24 mouse cellular contexts compared by ENCODE assay signal in the genomic region with DNA sequence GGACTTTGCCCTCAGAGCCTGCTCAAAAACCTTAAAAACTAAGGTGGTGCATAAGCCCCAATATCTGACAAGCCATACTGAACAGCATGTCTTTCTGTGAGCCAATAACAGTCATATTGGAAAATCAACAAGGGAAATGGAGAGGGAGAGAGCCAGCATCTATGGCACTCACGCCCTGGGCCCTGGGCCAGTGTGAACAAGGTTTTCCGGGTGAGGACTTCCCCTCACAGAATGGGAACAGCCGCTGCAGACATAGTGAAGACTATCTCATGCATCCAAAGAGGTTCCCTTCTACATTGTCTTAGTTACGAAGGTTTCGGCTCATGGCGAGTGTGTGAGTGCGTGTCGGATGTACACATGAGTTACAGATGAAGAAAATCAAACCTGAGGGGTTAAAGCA.
DNase-seq lines count a peak whose midpoint lies in the region; ATAC-seq and TF ChIP-seq lines count a peak whose summit lies in the region.
"Had no signal": no experiment of that assay in that cellular context is flagged by ENCODE, and none has a peak within 500 bp of the region (broad histone marks: within the 10 kb centered on the region; RNA-seq: fewer than 3 reads in every experiment).

No protein-coding gene starts in this region.

- TF ChIP-seq CTCF in heart, adult 2 months (IDR thresholded peaks at IDR 0.05) = no peak
- no peak for TF ChIP-seq CTCF in heart, postnatal 0 days (IDR thresholded peaks at IDR 0.05; ENCODE audit: low read depth)

- peak; percentile 75; the same call in 1 of the 2 replicates for TF ChIP-seq EP300 in heart, adult 2 months (IDR thresholded peaks at IDR 0.05; ENCODE audit: insufficient read depth, low read depth, low read length)
- no peak for TF ChIP-seq EP300 in heart, postnatal 0 days (IDR thresholded peaks at IDR 0.05; ENCODE audit: low read depth)

- H3K4me1 ChIP-seq in heart, adult 2 months (ENCODE audit: control insufficient read depth, insufficient read depth, low read length) = peaks cover 26% of the 10 kb centered on the region
- H3K4me1 ChIP-seq in heart, embryonic 12.5 days (replicated peaks) = peaks cover 33% of the 10 kb centered on the region
- H3K4me1 ChIP-seq in heart, postnatal 0 days (ENCODE audit: control insufficient read depth, insufficient read depth) = peaks cover 33% of the 10 kb centered on the region
- peaks cover 22% of the 10 kb centered on the region for H3K4me1 ChIP-seq in intestine, embryonic 16.5 days (ENCODE audit: control insufficient read depth, insufficient read depth, low read length)

- ATAC-seq in heart, embryonic 12.5 days (ENCODE audit: insufficient number of reproducible peaks, low FRiP score) = no peak
- ATAC-seq in heart, postnatal 0 days (ENCODE audit: insufficient read depth, low read depth) = no peak
- no peak for ATAC-seq in intestine, embryonic 16.5 days
- ATAC-seq: forebrain, embryonic 13.5 days; midbrain, embryonic 13.5 days had no signal

- peak overlapping the region; percentile 90 for H3K27ac ChIP-seq in heart, adult 2 months
- no peak overlapping the region for H3K27ac ChIP-seq in heart, embryonic 12.5 days (ENCODE audit: poor library complexity, severe bottlenecking)
- H3K27ac ChIP-seq in heart, postnatal 0 days (ENCODE audit: low read depth) = 0 out of 2 replicates have a peak overlapping the region, but pooled peaks have one; percentile 3
- H3K27ac ChIP-seq in intestine, embryonic 16.5 days (ENCODE audit: low read length) = no peak overlapping the region
- H3K27ac ChIP-seq: embryonic facial prominence, embryonic 13.5 days; forebrain, embryonic 13.5 days; hindbrain, embryonic 13.5 days; left cerebral cortex, adult 2 months; lung, embryonic 15.5 days; midbrain, embryonic 13.5 days had no signal

- H3K4me3 ChIP-seq in heart, adult 2 months = no peak overlapping the region
- H3K4me3 ChIP-seq in heart, embryonic 12.5 days = no peak overlapping the region
- no peak overlapping the region for H3K4me3 ChIP-seq in heart, postnatal 0 days (ENCODE audit: low read depth, low read length)
- H3K4me3 ChIP-seq in intestine, embryonic 16.5 days (ENCODE audit: low read length) = no peak overlapping the region
- H3K4me3 ChIP-seq: embryonic facial prominence, embryonic 13.5 days; erythroblast, embryonic 14.5 days; forebrain, embryonic 13.5 days; hindbrain, embryonic 13.5 days; left cerebral cortex, adult 2 months; liver, embryonic 13.5 days; lung, embryonic 15.5 days; megakaryocyte, embryonic 14.5 days; midbrain, embryonic 13.5 days had no signal

- peak; percentile 64 to 75 for DNase-seq in heart, adult 2 months
- peak; percentile 68 for DNase-seq in heart, adult 8-10 months (ENCODE audit: low spot score)
- DNase-seq in heart, postnatal 0 days (ENCODE audit: low spot score) = no peak
- DNase-seq in lung, postnatal 10 days = peak; percentile 74
- no peak for DNase-seq in layer of hippocampus, adult 9-11 months
- no peak for DNase-seq in cerebellum, adult 8-10 months
- DNase-seq: adrenal gland, adult 8-10 months; cerebellum, adult 2 months; cerebellum, postnatal 36 days; embryo, embryonic 11 days; kidney, adult 18-20 months; kidney, postnatal 4 days; liver, embryonic 13.5 days; thymus, adult 2 months had no signal

- no peaks in the 10 kb centered on the region for H3K79me2 ChIP-seq in heart, adult 2 months (replicated peaks; ENCODE audit: control insufficient read depth, insufficient read depth, low read length)

- no peaks in the 10 kb centered on the region for H3K9me3 ChIP-seq in heart, embryonic 12.5 days (replicated peaks)
- no peaks in the 10 kb centered on the region for H3K9me3 ChIP-seq in heart, postnatal 0 days (replicated peaks; ENCODE audit: control insufficient read depth, low read length)
- H3K9me3 ChIP-seq in intestine, embryonic 16.5 days (ENCODE audit: control insufficient read depth, low read length) = no peaks in the 10 kb centered on the region
- H3K9me3 ChIP-seq: embryonic facial prominence, embryonic 13.5 days; forebrain, embryonic 13.5 days; hindbrain, embryonic 13.5 days; liver, embryonic 13.5 days; lung, embryonic 15.5 days; megakaryocyte, embryonic 14.5 days; midbrain, embryonic 13.5 days had no signal

- 0 out of 2 replicates have a peak, but pooled peaks have one; percentile 26 for TF ChIP-seq POLR2A in heart, adult 2 months (IDR thresholded peaks at IDR 0.05; ENCODE audit: insufficient read depth, low read depth, low read length)

- no peak overlapping the region for H3K4me2 ChIP-seq in heart, embryonic 12.5 days
- H3K4me2 ChIP-seq in heart, postnatal 0 days (ENCODE audit: low read depth, low read length) = no peak overlapping the region
- H3K4me2 ChIP-seq in intestine, embryonic 16.5 days (ENCODE audit: low read depth, low read length) = no peak overlapping the region
- H3K4me2 ChIP-seq: embryonic facial prominence, embryonic 13.5 days; forebrain, embryonic 13.5 days; hindbrain, embryonic 13.5 days; liver, embryonic 13.5 days; lung, embryonic 15.5 days; midbrain, embryonic 13.5 days had no signal

- H3K36me3 ChIP-seq in heart, adult 2 months (ENCODE audit: control insufficient read depth, insufficient read depth, low read length) = peaks cover 2% of the 10 kb centered on the region
- no peaks in the 10 kb centered on the region for H3K36me3 ChIP-seq in heart, embryonic 12.5 days
- H3K36me3 ChIP-seq in heart, postnatal 0 days (replicated peaks; ENCODE audit: control insufficient read depth, insufficient read depth, low read length) = no peaks in the 10 kb centered on the region
- no peaks in the 10 kb centered on the region for H3K36me3 ChIP-seq in intestine, embryonic 16.5 days (ENCODE audit: control insufficient read depth, insufficient read depth, low read length)
- H3K36me3 ChIP-seq: embryonic facial prominence, embryonic 13.5 days; hindbrain, embryonic 13.5 days; liver, embryonic 13.5 days; lung, embryonic 15.5 days; midbrain, embryonic 13.5 days had no signal

- intact Hi-C loops in heart, adult 2 months (cut with DNase I) = no loop called here

- no peak overlapping the region for H3K9ac ChIP-seq in heart, adult 2 months (ENCODE audit: low read depth, low read length)
- no peak overlapping the region for H3K9ac ChIP-seq in heart, embryonic 12.5 days
- H3K9ac ChIP-seq in heart, postnatal 0 days (replicated peaks; ENCODE audit: low read depth, low read length) = no peak overlapping the region
- no peak overlapping the region for H3K9ac ChIP-seq in intestine, embryonic 16.5 days (ENCODE audit: low read depth, low read length)
- H3K9ac ChIP-seq: embryonic facial prominence, embryonic 13.5 days; forebrain, embryonic 13.5 days; hindbrain, embryonic 13.5 days; lung, embryonic 15.5 days; midbrain, embryonic 13.5 days had no signal

- H3K27me3 ChIP-seq in heart, adult 2 months (ENCODE audit: control insufficient read depth, insufficient read depth, low read length) = no peaks in the 10 kb centered on the region
- H3K27me3 ChIP-seq in heart, embryonic 12.5 days (replicated peaks) = no peaks in the 10 kb centered on the region
- H3K27me3 ChIP-seq in heart, postnatal 0 days (ENCODE audit: control insufficient read depth, insufficient read depth, low read length) = no peaks in the 10 kb centered on the region
- H3K27me3 ChIP-seq in intestine, embryonic 16.5 days (replicated peaks; ENCODE audit: control insufficient read depth, insufficient read depth, low read length) = no peaks in the 10 kb centered on the region
- H3K27me3 ChIP-seq: embryonic facial prominence, embryonic 13.5 days; forebrain, embryonic 13.5 days; liver, embryonic 13.5 days; lung, embryonic 15.5 days had no signal

- 39% methylated on average over 8 of the region's 8 CpGs for WGBS in heart, adult 2 months
- WGBS in heart, embryonic 12.5 days = 81% methylated on average over 8 of the region's 8 CpGs
- 71% methylated on average over 8 of the region's 8 CpGs for WGBS in heart, postnatal 0 days
- 89% methylated on average over 8 of the region's 8 CpGs for WGBS in intestine, embryonic 16.5 days

Comparison
In these comparisons a context has a peak if more than half of its experiments do, and no peak if none do; other contexts are left out.
1. DNase-seq: peak in heart, adult 2 months (2 of 2), heart, adult 8-10 months (single experiment) and lung, postnatal 10 days (single experiment); none in heart, postnatal 0 days (single experiment), layer of hippocampus, adult 9-11 months (single experiment) and cerebellum, adult 8-10 months (single experiment).
2. H3K27ac ChIP-seq: peak in heart, adult 2 months (single experiment) and heart, postnatal 0 days (single experiment); none in heart, embryonic 12.5 days (single experiment) and intestine, embryonic 16.5 days (single experiment).